Mouse (Mus musculus) midbrain, embryonic 16.5 days (tissue): Measurements from ENCODE around the gene Hsd3b6. TPM values are rescaled to one million over a fixed set of nuclear protein-coding genes. Genes with fewer than 3 reads are reported as not detected.

ENCODE experiments used
- ATAC-seq: fragments of 200-750 bp; cut with Nextera tagmentation; 2 replicates; pipeline ENCODE4 v1.8.0; 2017; ENCODE audit warnings: moderate TSS enrichment
- H3K27ac ChIP-seq: fragments of 300-500 bp; sonication (generic); 2 replicates; pipeline ENCODE4 v1.5.1; 2014; ENCODE audit warnings: mild to moderate bottlenecking, low read length, mixed read lengths
- H3K27me3 ChIP-seq: fragments of 300-500 bp; sonication (generic); 2 replicates; pipeline ENCODE4 v1.6.1; 2014; ENCODE audit warnings: low read depth, low read length, mixed read lengths; ENCODE audit not compliant: control insufficient read depth, insufficient read depth
- H3K36me3 ChIP-seq: fragments of 300-500 bp; sonication (generic); 2 replicates; pipeline ENCODE4 v1.6.1; 2014; ENCODE audit warnings: mild to moderate bottlenecking, low read length, moderate library complexity, mixed read lengths; ENCODE audit not compliant: control insufficient read depth, insufficient read depth
- H3K4me1 ChIP-seq: fragments of 300-500 bp; sonication (generic); 2 replicates; pipeline ENCODE4 v1.6.1; 2014; ENCODE audit warnings: mild to moderate bottlenecking, low read length, mixed read lengths; ENCODE audit not compliant: control insufficient read depth, insufficient read depth
- H3K4me2 ChIP-seq: fragments of 300-500 bp; sonication (generic); 2 replicates; pipeline ENCODE4 v1.6.1; 2014; ENCODE audit warnings: mild to moderate bottlenecking, low read length, mixed read lengths
- H3K4me3 ChIP-seq: fragments of 300-500 bp; sonication (generic); 2 replicates; pipeline ENCODE4 v1.5.1; 2014; ENCODE audit warnings: low read depth, mild to moderate bottlenecking, low read length, moderate library complexity, mixed read lengths
- H3K9ac ChIP-seq: fragments of 300-500 bp; sonication (generic); 2 replicates; pipeline ENCODE4 v1.6.1; 2014; ENCODE audit warnings: low read depth, low read length, mixed read lengths
- H3K9me3 ChIP-seq: fragments of 300-500 bp; sonication (generic); replicated peaks from 2 replicates; pipeline ENCODE4 v1.6.1; 2014; ENCODE audit warnings: mild to moderate bottlenecking, low read length, mixed read lengths; ENCODE audit not compliant: control insufficient read depth, poor library complexity, severe bottlenecking
- WGBS: fragments of 180-500 bp; shearing (Covaris S2); extraction: QIAGEN DNeasy Blood & Tissue Kit; methylation state at CpG from one replicate; pipeline ENCODE4 v1.1.7; 2014; 5-methylcytosine and 5-hydroxymethylcytosine counted together
- polyA plus RNA-seq: library from polyadenylated mRNA; unstranded; fragments of >200 nt; fragmentation: Nextera tagmentation; extraction: Ambion mirVana; gene quantifications from 2 replicates; pipeline ENCODE4 v1.2.1, GENCODE M21; 2015

Hsd3b6 gene
- polyA plus RNA-seq, 1 experiment from 2014 or later, result 0.44 TPM

GRCm38 (mm10) chr3:98756836-98757235, 57.4 kb downstream of the Hsd3b6 start:
- H3K9me3 ChIP-seq, result no peaks in the 10 kb centered on the region
- no peak overlapping the region for H3K9ac ChIP-seq
- H3K27ac ChIP-seq, result no peak overlapping the region
- H3K4me3 ChIP-seq, result no peak overlapping the region
- no peak overlapping the region for H3K4me2 ChIP-seq
- H3K27me3 ChIP-seq, result no peaks in the 10 kb centered on the region
- ATAC-seq, result no peak
- 87% methylated on average over 3 of the region's 3 CpGs for WGBS
- H3K4me1 ChIP-seq, result no peaks in the 10 kb centered on the region
- no peaks in the 10 kb centered on the region for H3K36me3 ChIP-seq

Other genes with a start within 250 kb of the Hsd3b6 start
- not detected in 2 replicates for gene Gm10681, start 225.6 kb downstream of the Hsd3b6 start, polyA plus RNA-seq
- not detected in 2 replicates for gene Hsd3b5, start 184.2 kb downstream of the Hsd3b6 start, polyA plus RNA-seq
- not detected in 2 replicates for gene Hsd3b2, start 89.9 kb downstream of the Hsd3b6 start, polyA plus RNA-seq
- gene Hsd3b3, start 51.3 kb downstream of the Hsd3b6 start, polyA plus RNA-seq, result 0.23 and 0.39 TPM in 2 replicates
- not detected in 2 replicates for gene Hsd3b1, start 45.4 kb upstream of the Hsd3b6 start, polyA plus RNA-seq
- gene Hao2, start 78.8 kb upstream of the Hsd3b6 start, polyA plus RNA-seq, result not detected in 2 replicates